Mouse (Mus musculus): ENCODE measurements around the gene Ddx1. TPM values are rescaled to one million over a fixed set of nuclear protein-coding genes. Genes with fewer than 3 reads are reported as not detected.
"Not testable (repeated sequence)": the region's sequence is repeated elsewhere in the genome, so short reads cannot be mapped to it uniquely, and the experiment has no call there.

Ddx1 gene
- total RNA-seq, 4 experiments from 2014 or later: 113 to 140 (median 124) TPM

DNA sequence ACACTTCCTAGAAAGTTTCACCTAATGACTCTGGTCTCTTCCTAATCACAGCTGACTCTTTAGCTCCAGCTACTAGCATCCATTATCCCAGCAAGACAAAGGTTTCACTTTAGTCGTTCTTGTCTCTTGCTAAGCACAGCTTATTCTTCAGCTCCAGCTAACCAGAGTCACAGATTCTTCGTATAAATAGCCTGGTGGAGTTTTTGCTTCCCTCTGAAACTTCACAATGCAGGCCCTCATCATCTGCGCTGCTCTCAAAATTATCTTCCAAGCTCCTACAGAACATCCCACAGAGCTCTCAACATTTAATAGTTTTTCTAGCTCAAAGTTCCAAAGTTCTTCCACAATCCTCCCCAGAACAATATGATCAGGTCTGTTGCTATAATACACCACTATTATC, 43.3 kb downstream of the Ddx1 start:
- no peak for DNase-seq (ENCODE audit: low spot score in 2 of 2)

DNA sequence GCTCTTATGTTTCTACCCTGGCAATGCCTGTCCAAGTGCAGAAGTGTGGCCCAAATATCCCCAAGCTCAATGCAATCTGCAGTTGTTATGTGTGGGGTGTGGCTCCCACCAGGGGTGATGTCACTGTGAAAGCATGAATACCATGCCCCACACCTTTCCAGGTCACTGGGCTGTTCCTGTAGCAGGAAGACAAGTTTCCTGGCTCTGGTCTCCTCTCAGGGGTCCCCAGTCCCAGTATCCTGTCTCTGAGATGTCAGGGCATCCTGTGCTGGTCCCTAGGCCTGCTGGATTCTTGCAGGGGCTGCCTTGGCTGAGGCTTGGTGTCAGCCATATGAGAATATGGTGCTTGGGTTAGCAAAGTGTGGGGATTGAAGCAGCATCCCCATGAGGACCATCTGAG, 46.7 kb downstream of the Ddx1 start:
- no peak for DNase-seq (ENCODE audit: low spot score in 2 of 2)

DNA sequence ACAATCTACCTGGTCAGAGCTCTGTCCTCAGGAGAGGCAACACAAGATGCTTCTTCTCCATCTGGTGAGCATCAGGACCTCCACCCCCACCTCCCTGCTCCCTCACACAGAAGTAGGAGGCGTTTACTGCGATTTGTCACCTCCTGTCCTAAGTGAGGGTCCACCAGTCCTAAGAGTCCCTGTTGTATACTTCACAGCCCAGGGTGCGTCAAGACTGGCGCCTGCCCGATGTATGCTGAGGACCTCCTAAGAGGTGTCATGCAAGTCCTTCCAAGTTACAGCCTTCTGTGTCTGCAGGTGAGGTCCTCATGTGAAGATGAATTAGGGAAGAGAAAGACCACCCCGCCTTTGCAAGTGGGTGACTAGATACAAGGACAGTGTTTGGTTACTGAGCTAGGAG, 48.4 kb downstream of the Ddx1 start:
- no peak for DNase-seq (ENCODE audit: low spot score in 2 of 2)

DNA sequence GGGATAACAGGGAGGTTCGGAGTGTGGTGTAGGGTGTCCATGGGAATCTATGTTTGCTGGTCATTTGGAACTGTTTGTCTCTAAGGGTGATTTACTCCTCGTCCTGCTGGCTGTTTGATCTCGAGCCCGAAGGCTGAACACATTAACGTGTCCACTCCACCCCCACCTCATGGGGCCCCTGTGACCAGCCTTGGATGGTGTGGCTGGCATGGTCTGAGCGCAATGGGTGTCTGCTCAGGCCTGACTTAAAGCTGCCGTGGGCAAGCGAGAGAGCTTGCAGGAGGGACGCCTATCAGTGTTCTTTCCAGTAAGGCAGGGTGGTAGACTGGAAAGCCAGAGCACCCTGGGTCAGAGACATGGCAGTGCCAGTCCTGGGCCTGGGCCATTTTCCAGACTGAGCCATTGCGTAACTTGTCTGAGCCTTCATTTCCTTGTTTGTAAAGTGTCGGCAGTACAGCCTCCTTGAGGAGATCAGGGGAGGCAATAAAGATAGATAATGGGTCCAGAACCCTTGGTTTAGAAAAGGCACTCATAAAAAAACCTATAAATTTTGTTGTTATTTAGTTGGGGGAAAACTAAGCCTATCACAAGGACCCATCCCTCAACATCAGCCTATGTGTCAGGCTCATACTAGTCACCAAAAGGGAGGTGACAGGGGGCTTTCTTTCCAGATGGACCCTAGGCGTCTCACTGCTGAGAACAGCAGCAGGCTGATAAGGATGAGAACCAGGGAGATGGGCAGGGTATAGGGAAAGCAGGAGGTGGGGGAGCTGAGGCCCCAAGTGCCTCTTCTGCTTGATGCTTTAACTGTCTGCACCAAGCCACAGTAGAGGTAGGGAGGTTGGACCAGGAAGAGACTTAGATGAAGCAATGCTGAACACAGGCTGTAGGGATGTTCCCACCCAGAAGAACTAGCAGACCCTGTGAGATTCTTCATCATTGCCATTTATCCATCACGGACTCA, 49.4 kb downstream of the Ddx1 start:
- no peak for DNase-seq (ENCODE audit: low spot score in 2 of 2)

DNA sequence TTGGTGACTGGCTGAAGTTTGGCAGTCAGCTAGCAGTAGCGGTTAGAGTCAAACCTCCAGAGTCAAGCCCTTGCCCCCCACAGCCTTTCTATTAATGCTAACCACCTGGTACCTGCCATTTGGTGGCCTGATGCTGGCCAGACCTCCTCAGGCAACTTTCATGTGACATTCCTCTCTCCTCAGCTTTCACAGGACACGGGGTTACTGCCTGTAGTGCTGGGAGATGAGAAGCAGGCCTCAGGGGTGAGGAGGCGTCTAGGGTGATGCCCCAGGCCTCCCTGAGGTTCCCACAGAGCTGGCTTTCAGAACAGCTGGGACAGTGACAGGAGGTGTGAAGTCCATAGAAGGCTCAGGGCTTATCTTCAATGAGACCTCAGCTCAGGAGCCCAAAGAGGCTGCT, 50.9 kb downstream of the Ddx1 start:
- DNase-seq (ENCODE audit: low spot score in 2 of 2): no peak

DNA sequence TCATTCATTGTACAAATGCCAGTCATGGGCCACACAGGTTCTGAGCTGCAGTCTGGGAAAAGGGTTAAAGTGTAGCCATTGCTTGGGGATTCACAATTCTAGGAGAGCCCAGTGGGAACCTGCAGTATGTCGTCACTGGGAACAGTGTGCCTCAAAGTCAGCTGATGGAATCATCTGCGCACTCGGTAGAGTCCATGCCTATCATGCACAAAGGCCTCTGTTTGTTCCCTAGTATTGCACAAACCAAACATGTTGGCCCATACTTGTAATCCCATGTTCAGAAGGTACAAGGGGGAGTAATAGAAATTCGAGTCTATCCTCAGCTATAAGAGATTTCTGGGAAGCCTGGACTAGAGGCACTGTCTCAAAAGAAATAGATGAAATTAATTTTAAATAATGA, 52.9 kb downstream of the Ddx1 start:
- no peak for DNase-seq (ENCODE audit: low spot score in 2 of 2)

DNA sequence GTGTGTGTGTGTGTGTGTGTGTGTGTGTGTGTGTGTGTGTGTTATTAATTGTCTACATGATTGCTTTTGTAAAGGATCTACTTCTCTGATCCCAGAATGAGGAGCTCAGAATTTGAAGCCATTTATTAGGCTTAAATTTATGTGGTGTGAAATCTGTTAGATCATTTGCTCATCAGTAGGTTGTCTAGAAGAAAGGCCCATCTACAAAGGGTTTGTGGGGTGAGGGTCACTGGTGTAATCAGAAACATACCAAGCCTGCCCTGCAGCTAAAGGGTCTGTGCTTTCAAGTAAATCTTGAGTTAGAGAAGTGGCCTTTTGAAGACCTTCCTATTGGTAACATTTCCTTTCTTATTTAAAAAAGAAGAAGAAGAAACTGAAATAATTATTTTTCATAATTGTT, 53.5 kb downstream of the Ddx1 start:
- no peak for DNase-seq (ENCODE audit: low spot score in 2 of 2)

DNA sequence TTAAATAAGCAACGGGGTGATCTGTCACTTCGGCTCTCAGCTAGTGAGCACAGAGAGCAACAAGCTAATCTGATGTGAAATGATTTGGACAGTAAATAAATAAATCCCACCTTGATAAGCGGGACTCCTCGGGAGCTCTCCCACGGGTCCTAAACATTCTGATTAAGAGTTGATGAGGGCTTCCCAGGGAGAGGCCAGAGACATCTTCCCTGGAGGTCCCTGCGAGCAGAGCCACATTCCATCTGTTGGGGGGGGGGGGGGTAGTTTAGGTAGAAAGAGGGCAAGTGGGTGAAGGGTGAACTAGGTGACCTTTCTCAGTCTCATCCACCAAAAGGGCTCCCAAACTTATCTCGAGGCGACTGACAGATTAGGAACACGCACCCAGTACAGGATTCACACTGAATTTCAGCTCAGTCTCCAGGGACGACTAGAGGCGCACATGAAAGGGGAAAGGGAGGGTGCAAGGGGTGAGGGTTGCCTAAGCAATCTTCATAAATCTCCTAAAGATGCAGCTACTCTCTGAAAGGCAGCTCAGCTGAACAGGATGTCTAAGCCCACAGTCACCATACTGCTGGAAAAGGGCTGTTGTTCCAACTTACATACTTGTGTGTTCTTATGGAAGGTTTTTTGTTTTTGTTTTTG, 60.8 kb downstream of the Ddx1 start:
- no peak for DNase-seq (ENCODE audit: low spot score in 2 of 2)

DNA sequence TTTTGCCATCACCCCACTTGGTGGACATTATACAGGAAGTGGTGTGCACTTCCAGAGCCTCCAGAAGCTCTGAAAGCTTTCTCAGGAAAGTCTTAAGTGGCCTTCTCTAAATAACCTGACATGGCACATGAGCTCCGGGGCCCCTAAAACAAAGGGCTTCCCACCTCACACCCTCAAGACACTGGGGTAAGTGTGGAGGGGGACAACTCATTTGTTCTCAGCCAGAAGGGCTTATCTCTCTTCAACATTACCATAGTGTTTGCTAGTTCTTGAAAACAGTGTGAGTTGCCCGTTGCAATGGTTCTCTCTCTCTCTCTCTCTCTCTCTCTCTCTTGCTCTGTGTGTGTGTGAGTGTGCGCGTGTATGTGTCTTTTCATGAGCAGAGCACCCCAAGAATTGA, 62.8 kb downstream of the Ddx1 start:
- no peak for DNase-seq (ENCODE audit: low spot score in 2 of 2)

DNA sequence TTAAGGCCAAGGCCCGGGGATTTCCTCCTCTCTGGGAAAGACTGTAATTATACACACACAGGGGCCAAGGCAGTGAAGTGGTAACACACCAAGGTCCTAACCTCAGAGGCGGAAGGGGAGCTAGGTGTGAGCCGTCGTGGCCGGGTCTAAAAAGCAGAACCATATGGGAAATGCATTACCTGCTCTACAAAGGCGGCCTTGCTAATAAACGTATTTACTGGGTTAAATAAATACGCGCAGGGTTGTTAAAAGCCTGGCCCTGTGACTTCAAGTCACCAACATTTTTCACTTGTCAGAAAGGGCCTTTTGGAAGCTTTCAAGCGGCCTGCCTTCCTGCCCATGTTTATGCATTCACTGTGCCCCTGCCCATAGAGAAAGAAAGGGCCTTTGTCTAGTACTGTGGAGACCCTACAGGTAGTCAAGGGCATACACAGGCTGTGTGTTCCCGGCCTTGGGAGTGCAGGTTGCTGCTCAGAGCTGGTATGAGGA, 64.1 kb downstream of the Ddx1 start:
- no peak for DNase-seq (ENCODE audit: low spot score in 2 of 2)

DNA sequence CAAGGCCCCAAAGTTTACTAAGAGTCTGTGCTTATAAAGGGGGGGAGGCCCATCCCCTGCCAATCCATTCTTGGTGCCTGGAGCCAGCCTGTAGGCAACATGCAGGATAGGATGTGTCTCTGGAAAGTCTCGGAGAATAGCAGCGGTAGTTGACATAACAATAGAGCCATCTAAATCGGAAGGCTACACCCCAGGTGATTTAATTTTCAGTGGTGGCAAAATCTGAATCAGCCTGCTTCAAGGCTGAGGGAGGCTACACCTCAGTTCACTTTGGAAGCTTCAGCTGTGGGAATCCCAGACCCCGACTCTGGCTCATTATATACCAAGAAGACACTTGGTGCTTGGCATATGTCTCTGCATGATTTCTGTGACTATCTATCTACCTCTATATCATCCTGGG, 64.9 kb downstream of the Ddx1 start:
- DNase-seq (ENCODE audit: low spot score in 2 of 2): not testable (repeated sequence)

DNA sequence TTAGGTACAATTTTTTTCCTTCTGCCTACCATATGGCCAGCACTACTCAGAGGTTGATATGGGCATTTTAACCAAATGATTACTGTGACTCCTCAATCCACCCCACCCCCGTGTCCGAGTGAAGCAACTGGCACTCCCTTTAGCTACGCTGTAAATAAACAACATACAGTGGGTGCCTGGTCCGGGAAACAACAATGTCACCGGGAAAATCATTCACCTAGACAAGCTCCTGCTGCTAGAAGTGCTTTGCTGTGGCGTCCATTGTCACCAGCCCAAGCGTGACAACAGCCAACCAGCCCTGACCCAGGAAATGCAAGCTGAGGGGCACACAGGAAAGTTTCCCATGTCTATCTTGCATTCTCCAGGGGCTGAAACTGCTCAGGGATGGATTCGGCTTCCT, 66.8 kb downstream of the Ddx1 start:
- DNase-seq (ENCODE audit: low spot score in 2 of 2): no peak

DNA sequence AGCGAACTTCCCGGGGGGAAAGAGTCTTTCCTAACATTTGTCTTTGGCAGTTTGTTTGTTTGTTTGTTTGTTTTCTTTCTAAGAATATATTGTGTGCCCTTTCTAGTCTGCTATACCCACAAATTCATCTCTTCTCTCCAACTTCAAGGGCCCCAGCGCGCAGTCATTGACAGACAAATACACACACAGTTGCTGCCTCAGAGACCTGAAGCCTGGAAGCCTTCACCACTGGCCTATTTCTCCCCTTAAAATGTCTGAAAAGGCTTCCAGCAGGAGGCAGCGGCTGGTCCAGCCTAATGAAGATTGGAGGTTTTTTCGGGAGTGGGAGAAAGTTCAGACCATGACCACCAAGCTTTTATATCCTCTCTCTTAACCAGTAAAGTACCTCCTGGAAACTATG, 67.3 kb downstream of the Ddx1 start:
- no peak for DNase-seq (ENCODE audit: low spot score in 2 of 2)

DNA sequence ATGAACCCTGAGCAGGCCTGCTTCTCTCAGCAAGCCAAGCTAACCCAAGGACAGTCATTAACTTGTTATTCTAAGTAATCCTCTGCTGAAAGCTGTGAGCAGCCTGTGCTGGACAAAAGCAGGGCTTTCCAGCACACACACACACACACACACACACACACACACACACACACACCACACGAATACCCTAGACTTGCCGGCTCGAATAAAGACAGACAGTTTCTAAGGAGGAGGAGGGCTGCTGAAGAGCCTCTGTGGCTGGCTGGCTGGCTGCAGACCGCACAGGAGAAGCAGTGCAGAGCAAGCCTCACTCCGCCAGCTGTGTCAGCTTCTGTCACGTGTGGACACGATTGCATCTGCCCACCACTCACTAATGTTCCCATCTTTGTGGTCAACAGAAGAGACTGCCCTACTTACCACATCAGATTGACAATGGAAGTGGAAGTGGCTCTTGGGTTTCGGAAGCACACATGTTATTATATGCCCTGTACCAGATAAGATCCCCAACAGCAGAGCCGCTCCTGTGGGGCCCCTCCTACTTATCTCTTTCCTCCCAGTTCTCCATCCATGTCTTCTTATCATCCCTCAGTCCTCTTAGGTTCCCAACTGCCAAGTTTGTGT, 68.2 kb downstream of the Ddx1 start:
- DNase-seq (ENCODE audit: low spot score in 2 of 2): no peak

DNA sequence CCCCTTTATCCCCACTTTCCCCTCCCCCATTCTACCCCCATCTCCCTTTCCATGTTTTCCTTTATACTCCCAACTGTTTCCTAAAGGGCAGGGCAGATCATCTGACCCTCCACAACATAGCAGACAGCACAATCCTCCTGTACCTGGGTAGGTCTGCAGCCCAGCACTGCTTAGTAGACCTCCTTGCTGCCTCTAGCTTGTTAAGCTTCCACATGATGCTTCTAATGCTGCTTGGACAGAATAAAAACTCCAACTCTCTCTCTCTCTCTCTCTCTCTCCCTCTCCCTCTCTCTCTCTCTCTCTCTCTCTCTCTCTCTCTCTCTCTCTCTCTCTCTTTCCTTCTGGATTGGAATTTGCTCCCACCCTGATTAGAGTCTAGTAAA, 68.7 kb downstream of the Ddx1 start:
- DNase-seq (ENCODE audit: low spot score in 2 of 2): no peak

DNA sequence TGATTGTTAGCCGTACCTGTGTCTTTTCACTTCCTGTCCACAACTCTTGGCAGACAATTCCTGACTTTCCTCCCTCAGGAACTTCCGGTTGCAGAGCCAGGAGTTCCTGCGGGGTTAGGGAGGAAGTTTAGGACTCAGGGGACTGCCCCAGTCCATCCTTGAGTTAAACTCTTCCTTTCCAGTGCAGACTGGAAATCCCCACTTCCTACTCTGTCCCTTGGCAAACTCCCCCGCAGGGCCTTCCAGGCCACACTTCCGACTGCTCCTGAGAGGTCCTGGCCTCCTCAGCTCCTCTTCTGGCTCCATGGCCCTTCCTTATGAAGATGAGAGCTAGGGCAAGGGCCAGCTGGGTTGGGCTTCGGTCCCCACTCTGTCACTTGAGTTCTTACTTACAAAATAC, 71.4 kb downstream of the Ddx1 start:
- DNase-seq (ENCODE audit: low spot score in 2 of 2): no peak

DNA sequence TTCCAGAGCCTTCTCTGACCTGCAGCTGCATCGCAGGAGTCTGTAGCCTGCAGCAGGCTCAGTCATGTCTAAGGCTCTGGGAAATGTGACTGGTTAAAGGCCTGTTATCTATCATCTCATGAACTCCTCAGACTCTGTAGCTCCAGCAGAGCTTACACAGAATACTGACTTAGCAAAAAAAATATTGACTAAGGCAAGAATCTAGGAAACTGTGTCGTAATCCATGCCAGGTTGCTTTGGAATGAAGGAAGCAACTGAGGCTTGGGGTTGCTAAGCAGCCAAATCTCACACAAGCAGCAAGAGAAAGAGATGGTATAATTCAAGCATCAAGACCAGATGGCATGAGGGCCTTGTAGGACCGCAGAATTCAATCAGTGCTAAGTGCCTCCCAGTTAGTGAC, 72.1 kb downstream of the Ddx1 start:
- no peak for DNase-seq (ENCODE audit: low spot score in 2 of 2)

DNA sequence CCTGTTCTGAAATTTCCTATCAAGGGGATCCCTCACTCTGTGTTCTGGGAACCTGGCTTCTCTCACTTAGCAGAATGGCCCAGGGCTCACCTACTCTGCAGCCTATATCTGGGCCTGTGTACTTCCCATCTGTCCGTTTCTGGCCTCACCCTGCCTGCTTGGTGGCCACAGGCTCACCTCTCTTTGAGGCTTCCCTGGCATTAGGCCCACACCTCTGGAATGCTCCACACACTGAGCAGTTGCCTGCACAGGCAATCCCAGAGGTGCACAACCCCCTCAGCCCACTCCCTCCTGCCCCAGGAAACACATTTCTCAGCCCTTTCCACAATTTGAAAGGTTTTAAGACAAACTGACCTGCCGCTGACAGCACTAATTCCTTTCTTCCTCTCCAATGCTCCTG, 72.9 kb downstream of the Ddx1 start:
- no peak for DNase-seq (ENCODE audit: low spot score in 2 of 2)

DNA sequence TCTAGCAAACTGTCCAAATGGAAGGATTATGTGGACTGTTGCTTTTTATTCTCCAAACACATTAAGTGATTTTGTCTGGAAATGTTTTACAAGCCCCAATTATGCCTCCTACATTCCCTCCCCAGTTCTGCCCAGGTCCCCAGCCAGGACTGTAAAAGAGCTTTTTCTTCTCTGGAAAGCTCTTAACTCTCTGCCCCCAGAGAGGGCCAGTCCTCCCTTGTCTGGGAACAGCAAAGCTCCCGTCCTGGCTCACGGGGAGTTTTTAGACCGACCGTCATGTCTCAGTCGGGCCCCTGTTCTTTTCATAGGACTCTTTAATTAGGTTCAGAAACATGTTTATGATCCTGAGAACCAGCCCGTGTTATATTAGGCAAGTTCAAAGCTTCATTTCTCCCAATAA, 75.0 kb downstream of the Ddx1 start:
- no peak for DNase-seq (ENCODE audit: low spot score in 2 of 2)

DNA sequence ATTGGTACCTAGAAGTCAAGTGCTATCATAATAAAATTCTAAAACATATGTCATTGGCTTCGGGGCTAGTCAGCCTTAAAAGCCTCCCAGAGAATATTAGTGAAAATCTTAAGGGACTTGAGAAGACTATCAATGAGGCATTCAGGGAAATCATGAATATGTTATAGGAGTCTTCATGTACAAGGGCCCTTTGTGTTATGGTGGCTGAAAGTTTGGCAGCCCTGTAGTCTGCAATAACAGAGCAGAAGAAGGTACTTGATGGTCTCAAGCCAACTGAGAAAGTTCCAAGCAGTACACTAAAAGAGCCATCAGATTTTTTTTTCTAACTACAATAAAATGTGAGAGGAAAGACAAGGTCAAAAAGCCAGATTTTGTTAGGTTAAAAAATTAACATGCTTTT, 80.9 kb downstream of the Ddx1 start:
- DNase-seq (ENCODE audit: low spot score in 2 of 2): no peak

DNA sequence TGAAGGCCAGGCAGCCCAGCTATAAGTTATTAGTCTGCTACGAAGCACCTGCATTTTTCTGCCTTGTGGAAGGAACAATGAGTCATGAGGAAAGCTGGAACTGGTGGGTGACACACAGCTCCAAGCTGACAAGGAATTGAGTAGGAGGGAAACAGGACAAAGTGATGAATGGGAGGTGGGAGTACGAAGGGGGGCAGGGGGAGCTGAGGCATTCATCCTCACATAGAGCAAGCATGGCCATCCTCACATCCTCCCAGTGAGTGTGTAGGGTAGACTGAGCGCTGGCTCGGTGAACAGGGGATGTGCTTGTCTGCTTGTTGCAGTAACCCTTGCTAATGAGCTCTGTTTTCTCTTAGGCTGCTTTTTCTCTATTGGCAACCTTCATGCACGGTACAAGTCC, 81.9 kb downstream of the Ddx1 start:
- DNase-seq (ENCODE audit: low spot score in 2 of 2): no peak
